Mouse (Mus musculus): ENCODE data around the gene Inf2. TPM values are rescaled to one million over a fixed set of nuclear protein-coding genes. Genes with fewer than 3 reads are reported as not detected.

Inf2 gene
- polyA plus RNA-seq, 1 experiment from 2014 or later: 2.2 TPM

GRCm38 (mm10) chr12:112576341-112576740, 12.2 kb upstream of the Inf2 start:
- Histone ChIP-seq H3K36me3 (ENCODE audit: control insufficient read depth, insufficient read depth, low read length) (no peaks in the 10 kb centered on the region), H3K27me3 (ENCODE audit: control insufficient read depth, insufficient read depth, low read length) (no peaks in the 10 kb centered on the region), H3K4me3 (ENCODE audit: low read depth, low read length) (no peak overlapping the region), H3K4me2 (ENCODE audit: low read depth, severe bottlenecking) (no peak overlapping the region), H3K27ac (replicated peaks; ENCODE audit: low read depth, low read length) (no peak overlapping the region), H3K9me3 (ENCODE audit: control insufficient read depth, low read length) (no peaks in the 10 kb centered on the region), H3K9ac (ENCODE audit: low read length) (no peak overlapping the region), H3K4me1 (ENCODE audit: control insufficient read depth, insufficient read depth, low read length) (peaks cover 7% of the 10 kb centered on the region)
- DNase-seq (ENCODE audit: low spot score) (no peak), ATAC-seq (ENCODE audit: insufficient number of reproducible peaks, low FRiP score, low TSS enrichment, low read depth) (0 out of 2 replicates have a peak, but pooled peaks have one; percentile 13)
- WGBS: 7% methylated on average over 6 of the region's 6 CpGs

GRCm38 (mm10) chr12:112576749-112577148, 11.8 kb upstream of the Inf2 start:
- H3K4me2 ChIP-seq (ENCODE audit: low read depth, severe bottlenecking): no peak overlapping the region
- H3K27me3 ChIP-seq (ENCODE audit: control insufficient read depth, insufficient read depth, low read length): no peaks in the 10 kb centered on the region
- H3K4me3 ChIP-seq (ENCODE audit: low read depth, low read length): no peak overlapping the region
- ATAC-seq (ENCODE audit: insufficient number of reproducible peaks, low FRiP score, low TSS enrichment, low read depth): peak; percentile 47; the same call in 1 of the 2 replicates
- 2% methylated on average over 3 of the region's 3 CpGs for WGBS
- no peak for DNase-seq (ENCODE audit: low spot score)
- H3K36me3 ChIP-seq (ENCODE audit: control insufficient read depth, insufficient read depth, low read length): no peaks in the 10 kb centered on the region
- no peaks in the 10 kb centered on the region for H3K9me3 ChIP-seq (ENCODE audit: control insufficient read depth, low read length)
- H3K4me1 ChIP-seq (ENCODE audit: control insufficient read depth, insufficient read depth, low read length): peaks cover 7% of the 10 kb centered on the region
- no peak overlapping the region for H3K27ac ChIP-seq (replicated peaks; ENCODE audit: low read depth, low read length)
- no peak overlapping the region for H3K9ac ChIP-seq (ENCODE audit: low read length)

GRCm38 (mm10) chr12:112578296-112579090, 10.1 kb upstream of the Inf2 start:
- no peak overlapping the region for H3K4me2 ChIP-seq (ENCODE audit: low read depth, severe bottlenecking)
- H3K9me3 ChIP-seq (ENCODE audit: control insufficient read depth, low read length): no peaks in the 10 kb centered on the region
- H3K9ac ChIP-seq (ENCODE audit: low read length): no peak overlapping the region
- H3K36me3 ChIP-seq (ENCODE audit: control insufficient read depth, insufficient read depth, low read length): no peaks in the 10 kb centered on the region
- WGBS: 76% methylated on average over 6 of the region's 6 CpGs
- ATAC-seq (ENCODE audit: insufficient number of reproducible peaks, low FRiP score, low TSS enrichment, low read depth): no peak
- peaks cover 7% of the 10 kb centered on the region for H3K4me1 ChIP-seq (ENCODE audit: control insufficient read depth, insufficient read depth, low read length)
- H3K27me3 ChIP-seq (ENCODE audit: control insufficient read depth, insufficient read depth, low read length): no peaks in the 10 kb centered on the region
- DNase-seq (ENCODE audit: low spot score): no peak
- H3K4me3 ChIP-seq (ENCODE audit: low read depth, low read length): no peak overlapping the region
- H3K27ac ChIP-seq (replicated peaks; ENCODE audit: low read depth, low read length): no peak overlapping the region

- Histone ChIP-seq H3K4me1 (ENCODE audit: control insufficient read depth, insufficient read depth, low read length) (peaks cover 7% of the 10 kb centered on the region), H3K36me3 (ENCODE audit: control insufficient read depth, insufficient read depth, low read length) (no peaks in the 10 kb centered on the region), H3K27me3 (ENCODE audit: control insufficient read depth, insufficient read depth, low read length) (no peaks in the 10 kb centered on the region), H3K9me3 (ENCODE audit: control insufficient read depth, low read length) (no peaks in the 10 kb centered on the region), H3K27ac (replicated peaks; ENCODE audit: low read depth, low read length) (no peak overlapping the region), H3K9ac (ENCODE audit: low read length) (no peak overlapping the region), H3K4me2 (ENCODE audit: low read depth, severe bottlenecking) (no peak overlapping the region), H3K4me3 (ENCODE audit: low read depth, low read length) (no peak overlapping the region)
- 66% methylated on average over 5 of the region's 5 CpGs for WGBS
- DNase-seq (ENCODE audit: low spot score) (no peak), ATAC-seq (ENCODE audit: insufficient number of reproducible peaks, low FRiP score, low TSS enrichment, low read depth) (no peak)
These were observed 9.2 kb upstream of the Inf2 start for GRCm38 (mm10) chr12:112579430-112579829.

- Histone ChIP-seq H3K9me3 (ENCODE audit: control insufficient read depth, low read length) (no peaks in the 10 kb centered on the region), H3K36me3 (ENCODE audit: control insufficient read depth, insufficient read depth, low read length) (no peaks in the 10 kb centered on the region), H3K27ac (replicated peaks; ENCODE audit: low read depth, low read length) (no peak overlapping the region), H3K27me3 (ENCODE audit: control insufficient read depth, insufficient read depth, low read length) (no peaks in the 10 kb centered on the region), H3K4me2 (ENCODE audit: low read depth, severe bottlenecking) (no peak overlapping the region), H3K9ac (ENCODE audit: low read length) (no peak overlapping the region), H3K4me3 (ENCODE audit: low read depth, low read length) (no peak overlapping the region), H3K4me1 (ENCODE audit: control insufficient read depth, insufficient read depth, low read length) (peaks cover 7% of the 10 kb centered on the region)
- DNase-seq (ENCODE audit: low spot score) (no peak), ATAC-seq (ENCODE audit: insufficient number of reproducible peaks, low FRiP score, low TSS enrichment, low read depth) (no peak)
- 86% methylated on average over 8 of the region's 8 CpGs for WGBS
These were observed 8.7 kb upstream of the Inf2 start for GRCm38 (mm10) chr12:112579926-112580325.

- H3K36me3 ChIP-seq (ENCODE audit: control insufficient read depth, insufficient read depth, low read length): no peaks in the 10 kb centered on the region
- ATAC-seq (ENCODE audit: insufficient number of reproducible peaks, low FRiP score, low TSS enrichment, low read depth) (no peak), DNase-seq (ENCODE audit: low spot score) (no peak)
- no peak overlapping the region for H3K9ac ChIP-seq (ENCODE audit: low read length)
- no peak overlapping the region for H3K4me2 ChIP-seq (ENCODE audit: low read depth, severe bottlenecking)
- 79% methylated on average over 3 of the region's 3 CpGs for WGBS
- no peak overlapping the region for H3K4me3 ChIP-seq (ENCODE audit: low read depth, low read length)
- no peaks in the 10 kb centered on the region for H3K9me3 ChIP-seq (ENCODE audit: control insufficient read depth, low read length)
- H3K27me3 ChIP-seq (ENCODE audit: control insufficient read depth, insufficient read depth, low read length): no peaks in the 10 kb centered on the region
- H3K4me1 ChIP-seq (ENCODE audit: control insufficient read depth, insufficient read depth, low read length): peaks cover 7% of the 10 kb centered on the region
- H3K27ac ChIP-seq (replicated peaks; ENCODE audit: low read depth, low read length): no peak overlapping the region
These were observed 7.5 kb upstream of the Inf2 start for GRCm38 (mm10) chr12:112581113-112581512.

- ATAC-seq (ENCODE audit: insufficient number of reproducible peaks, low FRiP score, low TSS enrichment, low read depth) (no peak), DNase-seq (ENCODE audit: low spot score) (no peak)
- Histone ChIP-seq H3K36me3 (ENCODE audit: control insufficient read depth, insufficient read depth, low read length) (no peaks in the 10 kb centered on the region), H3K27ac (replicated peaks; ENCODE audit: low read depth, low read length) (no peak overlapping the region), H3K4me3 (ENCODE audit: low read depth, low read length) (no peak overlapping the region), H3K9me3 (ENCODE audit: control insufficient read depth, low read length) (no peaks in the 10 kb centered on the region), H3K9ac (ENCODE audit: low read length) (no peak overlapping the region), H3K4me2 (ENCODE audit: low read depth, severe bottlenecking) (no peak overlapping the region), H3K27me3 (ENCODE audit: control insufficient read depth, insufficient read depth, low read length) (peaks cover 11% of the 10 kb centered on the region), H3K4me1 (ENCODE audit: control insufficient read depth, insufficient read depth, low read length) (no peaks in the 10 kb centered on the region)
- WGBS: 72% methylated on average over 7 of the region's 7 CpGs
These were observed 3.6 kb upstream of the Inf2 start for GRCm38 (mm10) chr12:112584954-112585353.

- WGBS: 77% methylated on average over 7 of the region's 7 CpGs
- Histone ChIP-seq H3K27ac (replicated peaks; ENCODE audit: low read depth, low read length) (no peak overlapping the region), H3K4me1 (ENCODE audit: control insufficient read depth, insufficient read depth, low read length) (no peaks in the 10 kb centered on the region), H3K27me3 (ENCODE audit: control insufficient read depth, insufficient read depth, low read length) (peaks cover 11% of the 10 kb centered on the region), H3K4me3 (ENCODE audit: low read depth, low read length) (no peak overlapping the region), H3K36me3 (ENCODE audit: control insufficient read depth, insufficient read depth, low read length) (no peaks in the 10 kb centered on the region), H3K9me3 (ENCODE audit: control insufficient read depth, low read length) (no peaks in the 10 kb centered on the region), H3K4me2 (ENCODE audit: low read depth, severe bottlenecking) (no peak overlapping the region), H3K9ac (ENCODE audit: low read length) (no peak overlapping the region)
- ATAC-seq (ENCODE audit: insufficient number of reproducible peaks, low FRiP score, low TSS enrichment, low read depth): no peak
- DNase-seq (ENCODE audit: low spot score): no peak
These were observed 2.6 kb upstream of the Inf2 start for GRCm38 (mm10) chr12:112585924-112586538.
